Mouse (Mus musculus): ENCODE measurements around the gene Vti1b. TPM values are rescaled to one million over a fixed set of nuclear protein-coding genes. Genes with fewer than 3 reads are reported as not detected.

Gene Vti1b
- polyA plus RNA-seq, 1 experiment: 36.8 TPM

- DNase-seq (ENCODE audit: low read depth): no peak
Measured at GRCm38 (mm10) chr12:79138999-79139398, 33.5 kb downstream of the Vti1b start.

DNA sequence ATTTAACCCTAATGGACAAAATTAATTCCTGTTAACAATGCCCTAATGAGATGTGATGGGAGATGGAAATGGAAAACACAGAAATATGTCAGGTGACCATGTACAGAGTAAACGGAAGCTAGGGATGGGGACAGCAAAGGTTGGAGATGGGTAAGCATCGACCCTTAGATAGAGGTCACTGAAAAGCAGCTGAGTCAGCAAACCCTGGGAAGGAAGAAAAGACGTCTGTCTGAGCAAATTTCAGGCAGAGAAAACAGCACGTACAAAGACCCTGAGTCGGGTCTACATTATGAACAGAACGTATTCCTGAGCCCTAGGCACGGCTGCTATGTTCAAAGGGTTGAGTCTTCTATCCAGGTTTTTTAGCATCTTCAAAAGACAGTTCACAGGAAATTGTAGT lies 35.5 kb downstream of the Vti1b start:
- DNase-seq (ENCODE audit: low read depth): no peak

- DNase-seq (ENCODE audit: low read depth): no peak
Measured at GRCm38 (mm10) chr12:79135105-79135504, 37.4 kb downstream of the Vti1b start.

- DNase-seq (ENCODE audit: low read depth): no peak
Measured at GRCm38 (mm10) chr12:79134676-79135075, 37.8 kb downstream of the Vti1b start.

GRCm38 (mm10) chr12:79131706-79132460 lies 40.6 kb downstream of the Vti1b start:
- no peak for DNase-seq (ENCODE audit: low read depth)

DNA sequence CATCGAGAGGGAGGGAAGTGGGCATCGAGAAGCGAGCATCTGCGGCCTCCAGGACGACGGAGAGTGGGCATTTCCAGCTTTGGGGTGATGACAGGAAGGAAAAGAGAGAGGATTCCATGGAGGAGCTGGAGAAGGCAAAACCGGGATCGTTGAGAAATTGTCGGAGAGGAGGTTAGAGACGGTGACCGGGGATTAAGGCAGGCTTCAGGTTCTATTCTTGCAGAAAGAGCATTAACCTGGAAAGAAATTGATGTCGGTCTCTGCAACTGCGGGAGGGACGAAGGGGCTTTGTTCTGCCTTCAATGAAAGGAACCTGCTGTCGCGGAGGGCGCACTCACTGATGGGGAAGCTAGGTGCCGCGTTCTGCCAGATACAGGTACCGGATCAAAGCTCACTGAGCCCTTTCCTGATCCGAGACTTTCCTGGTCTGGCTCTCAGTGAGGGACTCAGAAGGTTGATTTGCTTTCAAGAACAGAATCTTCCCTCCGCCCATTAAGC lies 41.2 kb downstream of the Vti1b start:
- DNase-seq (ENCODE audit: low read depth): no peak

- peak; percentile 13 for DNase-seq (ENCODE audit: low read depth)
Measured at GRCm38 (mm10) chr12:79130299-79131177, 41.9 kb downstream of the Vti1b start, which contains the start of gene Arg2. Gene Arg2 (plus strand): TSS chr12:79130777.

DNA sequence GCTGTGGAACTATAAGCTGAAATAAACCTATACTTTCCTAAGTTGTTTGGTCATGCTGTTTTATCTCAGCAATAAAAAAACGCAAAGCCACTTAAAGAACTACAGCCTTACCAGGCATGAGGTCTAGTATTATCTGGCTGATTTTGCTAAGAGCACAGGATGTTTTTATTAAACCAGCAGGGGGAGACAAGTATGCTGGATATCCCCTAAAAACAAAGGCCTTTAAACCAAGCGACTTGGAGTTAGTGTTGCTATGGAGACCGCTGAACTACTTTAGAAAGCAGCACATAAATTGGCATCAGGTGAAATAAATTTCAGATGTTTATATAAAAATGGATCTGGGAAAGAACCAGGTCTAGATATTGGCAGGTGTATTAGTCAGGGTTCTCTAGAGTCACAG lies 49.6 kb downstream of the Vti1b start:
- no peak for DNase-seq (ENCODE audit: low read depth)

GRCm38 (mm10) chr12:79118991-79119390 lies 53.5 kb downstream of the Vti1b start:
- DNase-seq (ENCODE audit: low read depth): no peak

Other genes with a start within 250 kb of the Vti1b start
- 27.4 and 34.8 TPM in 2 replicates for gene Tmem229b, start 165.0 kb downstream of the Vti1b start, polyA plus RNA-seq (2012; rRNA removed)
- 14.9 and 15.1 TPM in 2 replicates for gene Plekhh1, start 143.5 kb downstream of the Vti1b start, polyA plus RNA-seq (2012; rRNA removed)
- 12.3 and 12.5 TPM in 2 replicates for gene Pigh, start 83.0 kb downstream of the Vti1b start, polyA plus RNA-seq (2012; rRNA removed)
- gene Arg2, start 41.9 kb downstream of the Vti1b start, polyA plus RNA-seq (2012; rRNA removed): 23.2 and 26.8 TPM in 2 replicates
- 20.4 and 22.4 TPM in 2 replicates for gene Rdh11, start 19.6 kb upstream of the Vti1b start, polyA plus RNA-seq (2012; rRNA removed)
- gene Rdh12, start 36.2 kb upstream of the Vti1b start, polyA plus RNA-seq (2012; rRNA removed): 5.6 and 5.7 TPM in 2 replicates
- 27.7 and 30.5 TPM in 2 replicates for gene Zfyve26, start 123.6 kb upstream of the Vti1b start, polyA plus RNA-seq (2012; rRNA removed)
- 0.72 and 0.90 TPM in 2 replicates for gene Rad51b, start 124.6 kb upstream of the Vti1b start, polyA plus RNA-seq (2012; rRNA removed)

Measured in gonadal fat pad, adult 2 months (tissue).